Mouse (Mus musculus) layer of hippocampus, postnatal 14 days (tissue): Measurements from ENCODE around the gene Scrt2. TPM values are rescaled to one million over a fixed set of nuclear protein-coding genes. Genes with fewer than 3 reads are reported as not detected.

Source experiments
- DNase-seq, 2 experiments: peaks; one replicate each; pipeline ENCODE4 v3.0.0; 2021 to 2022; ENCODE audit warnings: low spot score in 2 of 2, mixed read lengths in 1 of 2
- total RNA-seq, 2 experiments: library from RNA; stranded (reverse); gene quantifications; 2 replicates each; pipeline ENCODE4 v1.2.3; 2021

The Scrt2 gene
- total RNA-seq, 2 experiments from 2014 or later = 25.6 to 27.7 TPM

DNA sequence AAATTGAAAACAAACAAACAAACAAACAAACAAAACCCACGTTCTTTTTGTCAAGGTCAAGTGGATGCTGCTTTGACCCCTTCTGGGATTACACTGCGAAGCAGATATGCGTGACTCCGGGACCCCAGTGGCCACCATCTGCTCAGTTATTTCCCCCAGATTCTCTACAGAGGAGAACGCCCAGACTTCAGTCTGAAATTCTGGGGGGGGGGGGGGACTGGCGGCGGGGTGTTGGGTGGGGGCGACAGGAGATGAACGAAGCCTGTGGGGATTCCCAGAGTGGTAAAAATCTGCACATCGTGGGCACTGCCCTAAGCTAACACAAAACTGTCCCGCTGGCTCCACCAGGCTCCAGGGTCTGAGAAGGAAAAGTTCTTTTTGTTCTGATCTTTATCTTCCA is 61.2 kb downstream of the Scrt2 start:
- no peak for DNase-seq

DNA sequence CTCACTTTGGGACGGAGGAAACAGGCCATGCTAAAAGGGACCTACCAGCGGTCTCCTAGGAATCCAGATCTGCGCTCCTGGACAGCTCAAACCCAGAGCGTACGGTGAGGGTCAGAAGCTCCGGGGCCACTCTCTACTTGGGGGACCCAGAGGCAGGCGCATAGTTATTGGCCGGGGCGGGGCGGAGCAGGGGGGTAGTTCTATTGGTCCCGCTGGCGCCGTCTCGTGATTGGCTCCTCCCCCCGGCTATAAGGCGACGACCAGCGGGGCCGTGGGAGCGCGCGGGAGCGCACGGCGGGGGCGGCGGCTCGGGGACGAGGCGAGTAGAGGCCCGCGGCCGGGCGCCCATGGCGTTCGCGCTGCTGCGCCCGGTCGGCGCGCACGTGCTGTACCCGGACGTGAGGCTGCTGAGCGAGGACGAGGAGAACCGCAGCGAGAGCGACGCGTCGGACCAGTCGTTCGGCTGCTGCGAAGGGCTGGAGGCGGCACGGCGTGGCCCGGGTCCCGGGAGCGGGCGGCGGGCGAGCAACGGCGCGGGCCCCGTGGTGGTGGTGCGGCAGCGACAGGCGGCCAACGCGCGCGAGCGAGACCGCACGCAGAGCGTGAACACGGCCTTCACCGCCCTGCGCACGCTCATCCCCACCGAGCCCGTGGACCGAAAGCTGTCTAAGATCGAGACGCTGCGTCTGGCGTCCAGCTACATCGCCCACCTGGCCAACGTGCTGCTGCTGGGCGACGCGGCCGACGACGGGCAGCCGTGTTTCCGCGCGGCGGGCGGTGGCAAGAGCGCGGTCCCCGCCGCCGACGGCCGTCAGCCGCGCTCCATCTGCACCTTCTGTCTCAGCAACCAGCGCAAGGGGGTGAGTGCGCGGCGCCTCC is 62.2 kb downstream of the Scrt2 start, which contains the start of gene Tcf15:
Gene Tcf15 (plus strand): TSS at position 283 of the 879 bp plus-strand sequence.
- DNase-seq = peak in 1 of 2 experiments; percentile 28

DNA sequence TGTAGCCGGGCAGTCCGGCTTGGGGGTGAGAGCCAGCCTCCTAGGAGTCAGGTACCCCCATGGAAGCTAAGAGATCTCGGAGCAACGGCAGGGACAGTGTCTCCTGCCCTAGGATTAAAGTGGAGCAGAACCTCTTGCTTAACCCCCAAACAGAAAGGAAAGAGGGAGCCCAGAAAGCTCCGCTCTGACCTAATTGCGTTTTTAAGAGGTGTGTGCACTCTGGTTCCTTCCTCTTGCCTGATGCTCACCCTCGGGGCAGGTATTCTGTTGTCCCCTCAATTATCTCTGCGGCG is 62.8 kb downstream of the Scrt2 start:
- no peak for DNase-seq

DNA sequence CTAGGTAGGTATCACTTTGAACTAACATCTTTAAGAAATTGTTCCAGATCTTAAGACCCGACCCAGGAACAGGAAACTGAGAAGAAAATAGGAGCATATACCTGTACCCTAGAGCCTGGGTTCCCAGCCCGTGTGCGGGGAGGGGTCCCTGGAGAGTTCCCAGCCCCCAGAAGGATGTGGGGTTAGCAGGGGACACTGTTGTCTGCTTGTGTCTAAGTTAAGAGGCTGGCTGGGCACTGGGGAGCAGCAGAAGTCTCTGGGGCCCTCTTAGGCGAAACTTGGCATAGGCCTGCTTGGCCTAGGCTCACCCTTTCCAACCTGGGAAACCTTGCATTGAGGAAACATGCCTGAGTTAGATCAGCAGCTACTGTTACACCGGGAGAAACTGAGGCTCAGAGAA is 63.2 kb downstream of the Scrt2 start:
- DNase-seq = no peak

Other genes starting within 250 kb of the Scrt2 start
- not detected for gene Rspo4, start 238.6 kb upstream of the Scrt2 start, total RNA-seq
- gene Angpt4, start 170.3 kb upstream of the Scrt2 start, total RNA-seq = under 1 TPM; 0.14 to 0.52 TPM
- gene Fam110a, start 101.3 kb upstream of the Scrt2 start, total RNA-seq = 1 to 10 TPM; 8.2 to 9.5 TPM
- 1 to 10 TPM; 3.2 to 3.7 TPM for gene Slc52a3, start 85.0 kb upstream of the Scrt2 start, total RNA-seq
- 10 to 100 TPM; 59.1 to 65.8 TPM for gene Srxn1, start 24.0 kb downstream of the Scrt2 start, total RNA-seq
- 1 to 10 TPM; 2.7 to 3.1 TPM for gene Tcf15, start 62.0 kb downstream of the Scrt2 start, total RNA-seq
- gene Csnk2a1, start 145.3 kb downstream of the Scrt2 start, total RNA-seq = 100 to 1,000 TPM; 107 to 112 TPM
- gene Tbc1d20, start 212.3 kb downstream of the Scrt2 start, total RNA-seq = 10 to 100 TPM; 49.8 to 57.8 TPM